Mouse (Mus musculus) CH12.LX (cell line): ENCODE results near the gene Fndc3a. TPM values are rescaled to one million over a fixed set of nuclear protein-coding genes. Genes with fewer than 3 reads are reported as not detected.

ENCODE experiments used
- DNase-seq: peaks from one replicate; pipeline ENCODE4 v3.0.0-alpha.2; 2013; ENCODE audit errors: extremely low read depth
- H3K27ac ChIP-seq: 2 replicates; pipeline ENCODE4 v1.5.1; 2012; ENCODE audit warnings: low read depth, mild to moderate bottlenecking, control low read depth, moderate library complexity; ENCODE audit not compliant: insufficient read depth
- H3K27me3 ChIP-seq: replicated peaks from 2 replicates; pipeline ENCODE3; 2012; ENCODE audit warnings: inconsistent platforms
- H3K36me3 ChIP-seq, 2 experiments: replicated peaks in 1 of 2; 2 replicates each; pipeline versions ENCODE3 to v1.6.1; 2012; ENCODE audit warnings: inconsistent platforms in 1 of 2, low read length in 1 of 2, mild to moderate bottlenecking in 1 of 2, mixed read lengths in 1 of 2, moderate library complexity in 1 of 2; ENCODE audit not compliant: control insufficient read depth in 1 of 2, insufficient read depth in 1 of 2
- H3K4me1 ChIP-seq, 2 experiments: 2 replicates each; pipeline ENCODE4 v1.6.1; 2012; ENCODE audit warnings: inconsistent platforms in 1 of 2, moderate library complexity in 1 of 2; ENCODE audit not compliant: insufficient read depth in 2 of 2, control insufficient read depth in 1 of 2
- H3K4me2 ChIP-seq: 2 replicates; pipeline ENCODE4 v1.6.1; 2012; ENCODE audit warnings: low read depth, mild to moderate bottlenecking, control low read depth; ENCODE audit not compliant: poor library complexity, insufficient read depth, severe bottlenecking
- H3K4me3 ChIP-seq, 3 experiments: fragments of 150-350 bp in 1 of 3; sonication (generic) in 1 of 3; replicated peaks in 1 of 3; 2 replicates each; pipeline versions ENCODE3 to v1.5.1; 2011 to 2012; ENCODE audit warnings: low read depth in 2 of 3, low read length in 2 of 3, mild to moderate bottlenecking in 2 of 3, moderate library complexity in 2 of 3, control low read depth in 1 of 3, improper control_type of control experiment in 1 of 3, inconsistent platforms in 1 of 3, mixed read lengths in 1 of 3; ENCODE audit not compliant: poor library complexity in 1 of 3
- H3K79me2 ChIP-seq: replicated peaks from 2 replicates; pipeline ENCODE4 v1.6.1; 2012; ENCODE audit warnings: mild to moderate bottlenecking, moderate library complexity; ENCODE audit not compliant: control insufficient read depth, poor library complexity, insufficient read depth, severe bottlenecking; ENCODE audit errors: extremely low read depth
- H3K9ac ChIP-seq: 2 replicates; pipeline ENCODE4 v1.6.1; 2012; ENCODE audit warnings: low read depth, mild to moderate bottlenecking, control low read depth, moderate library complexity; ENCODE audit not compliant: insufficient read depth
- H3K9me3 ChIP-seq: replicated peaks from 2 replicates; pipeline ENCODE3; 2012; ENCODE audit warnings: low read length, inconsistent platforms, mixed read lengths
- CHD2 ChIP-seq: IDR thresholded peaks from 2 replicates; pipeline ENCODE4 v1.6.1; 2011; ENCODE audit warnings: low read length, improper control_type of control experiment
- CTCF ChIP-seq, 2 experiments: IDR thresholded peaks in 1 of 2; conservative IDR thresholded peaks in 1 of 2; 2 replicates each; pipeline ENCODE4 v1.5.1; 2011 to 2012; ENCODE audit warnings: low read depth in 2 of 2, low read length in 2 of 2, improper control_type of control experiment in 1 of 2, inconsistent platforms in 1 of 2, mild to moderate bottlenecking in 1 of 2, moderate library complexity in 1 of 2
- E2F4 ChIP-seq: IDR thresholded peaks from 2 replicates; pipeline ENCODE4 v1.6.1; 2011; ENCODE audit warnings: low read depth, low read length, improper control_type of control experiment; ENCODE audit not compliant: insufficient replicate concordance
- EP300 ChIP-seq: IDR thresholded peaks from 2 replicates; pipeline ENCODE4 v1.6.1; 2011; ENCODE audit warnings: low read length, improper control_type of control experiment
- GABPA ChIP-seq: IDR thresholded peaks from 2 replicates; pipeline ENCODE4 v1.6.1; 2012; ENCODE audit warnings: low read depth, low read length, improper control_type of control experiment, inconsistent platforms; ENCODE audit not compliant: insufficient replicate concordance
- IRF4 ChIP-seq: IDR thresholded peaks from 2 replicates; pipeline ENCODE4 v1.6.1; 2014; ENCODE audit warnings: low read depth, mild to moderate bottlenecking, inconsistent platforms, low read length, improper control_type of control experiment
- JUN ChIP-seq: IDR thresholded peaks from 2 replicates; pipeline ENCODE4 v1.6.1; 2011; ENCODE audit warnings: low read depth, mild to moderate bottlenecking, low read length, improper control_type of control experiment, moderate library complexity; ENCODE audit not compliant: insufficient read depth
- MAFK ChIP-seq: IDR thresholded peaks from 2 replicates; pipeline ENCODE4 v1.6.1; 2011; ENCODE audit warnings: low read length, improper control_type of control experiment; ENCODE audit not compliant: insufficient replicate concordance
- MAZ ChIP-seq: IDR thresholded peaks from 2 replicates; pipeline ENCODE4 v1.6.1; 2012; ENCODE audit warnings: low read depth, mild to moderate bottlenecking, inconsistent platforms, low read length, improper control_type of control experiment, moderate library complexity
- MEF2A ChIP-seq: IDR thresholded peaks from 2 replicates; pipeline ENCODE4 v1.6.1; 2014; ENCODE audit warnings: low read depth, mild to moderate bottlenecking, inconsistent platforms, low read length, improper control_type of control experiment, borderline replicate concordance
- MYC ChIP-seq: IDR thresholded peaks from 2 replicates; pipeline ENCODE4 v1.6.1; 2011; ENCODE audit warnings: low read depth, mild to moderate bottlenecking, improper control_type of control experiment, low read length
- NELFE ChIP-seq: IDR thresholded peaks from 2 replicates; pipeline ENCODE4 v1.6.1; 2011; ENCODE audit warnings: low read depth, low read length, improper control_type of control experiment
- POLR2AphosphoS2 ChIP-seq: IDR thresholded peaks from 2 replicates; pipeline ENCODE4 v1.6.1; 2011; ENCODE audit warnings: low read depth, low read length, improper control_type of control experiment
- TCF12 ChIP-seq: IDR thresholded peaks from 2 replicates; pipeline ENCODE4 v1.6.1; 2014; ENCODE audit warnings: low read depth, mild to moderate bottlenecking, inconsistent platforms, low read length, improper control_type of control experiment
- USF2 ChIP-seq: conservative IDR thresholded peaks from 2 replicates; pipeline ENCODE4 v1.6.1; 2011; ENCODE audit warnings: low read depth, low read length, improper control_type of control experiment
- ZC3H11A ChIP-seq: IDR thresholded peaks from 2 replicates; pipeline ENCODE4 v1.6.1; 2012; ENCODE audit warnings: low read depth, mild to moderate bottlenecking, inconsistent platforms, low read length, improper control_type of control experiment
- ZKSCAN1 ChIP-seq: IDR thresholded peaks from 2 replicates; pipeline ENCODE4 v1.6.1; 2012; ENCODE audit warnings: low read depth, inconsistent platforms, low read length, improper control_type of control experiment, borderline replicate concordance
- ZNF384 ChIP-seq: IDR thresholded peaks from 2 replicates; pipeline ENCODE4 v1.6.1; 2012; ENCODE audit warnings: low read depth, low read length, improper control_type of control experiment, inconsistent platforms
- dilution Hi-C: fragments of 300-500 bp; cut with MboI; formaldehyde crosslinking; loops from 2 replicates; pipeline ENCODE4 v1.14.3; 2020; ENCODE audit warnings: low sequenced_read_pairs; ENCODE audit not compliant: extremely low pct_unique_long_range_greater_than_20kb, extremely low pct_ligation_motif_present
- in situ Hi-C: fragments of 300-500 bp; cut with MboI; formaldehyde crosslinking; loops from 3 replicates; pipeline ENCODE4 v1.14.3; 2019; ENCODE audit warnings: low sequenced_read_pairs, low pct_ligation_motif_present, low pct_unique_long_range_greater_than_20kb, mixed read lengths
- polyA plus RNA-seq: library from polyadenylated mRNA; unstranded; fragments of >175 nt; gene quantifications from 2 replicates; pipeline ENCODE4 v1.2.1, GENCODE M21; 2012; ENCODE audit warnings: low read depth; ENCODE audit not compliant: insufficient read length
- total RNA-seq, 2 experiments: library from RNA; depleted of rRNA; stranded (reverse); fragments of 300-350 nt in 1 of 2; fragments of >200 nt in 1 of 2; gene quantifications; 2 replicates each; pipeline ENCODE4 v1.2.3; 2012 to 2014

Fndc3a gene
- total and polyA plus RNA-seq, 3 experiments, result 35.4 to 48.6 (median 40.0) TPM

- TF ChIP-seq EP300, result peak; percentile 69
- no peak for TF ChIP-seq GABPA
- no peaks in the 10 kb centered on the region for H3K9me3 ChIP-seq
- H3K4me2 ChIP-seq, result no peak overlapping the region; the same call in 1 of the 2 replicates
- in situ Hi-C loops (no loop called here), dilution Hi-C loops (no loop called here)
- no peak overlapping the region for H3K27ac ChIP-seq
- peaks cover 15 to 48% of the 10 kb centered on the region in 2 experiments for H3K4me1 ChIP-seq
- H3K9ac ChIP-seq, result no peak overlapping the region
- no peaks in the 10 kb centered on the region for H3K36me3 ChIP-seq
- H3K27me3 ChIP-seq, result no peaks in the 10 kb centered on the region
- peak; percentile 25 for DNase-seq
- H3K79me2 ChIP-seq, result no peaks in the 10 kb centered on the region
- H3K4me3 ChIP-seq, result no peak overlapping the region
Observed at GRCm38 (mm10) chr14:72740336-72740735, 30.5 kb upstream of the Fndc3a start.

- Histone ChIP-seq H3K79me2 (no peaks in the 10 kb centered on the region), H3K9ac (no peak overlapping the region), H3K4me3 (no peak overlapping the region), H3K36me3 (no peaks in the 10 kb centered on the region), H3K4me1 (peaks cover 15 to 48% of the 10 kb centered on the region in 2 experiments), H3K27me3 (no peaks in the 10 kb centered on the region), H3K4me2 (no peak overlapping the region), H3K27ac (no peak overlapping the region), H3K9me3 (no peaks in the 10 kb centered on the region)
- TF ChIP-seq CHD2 (no peak), JUN (no peak), ZNF384 (no peak), MYC (no peak), GABPA (no peak)
- in situ Hi-C loops, result no loop called here
- no peak for DNase-seq
- dilution Hi-C loops, result no loop called here
Observed at GRCm38 (mm10) chr14:72739484-72740208, 29.8 kb upstream of the Fndc3a start.

DNA sequence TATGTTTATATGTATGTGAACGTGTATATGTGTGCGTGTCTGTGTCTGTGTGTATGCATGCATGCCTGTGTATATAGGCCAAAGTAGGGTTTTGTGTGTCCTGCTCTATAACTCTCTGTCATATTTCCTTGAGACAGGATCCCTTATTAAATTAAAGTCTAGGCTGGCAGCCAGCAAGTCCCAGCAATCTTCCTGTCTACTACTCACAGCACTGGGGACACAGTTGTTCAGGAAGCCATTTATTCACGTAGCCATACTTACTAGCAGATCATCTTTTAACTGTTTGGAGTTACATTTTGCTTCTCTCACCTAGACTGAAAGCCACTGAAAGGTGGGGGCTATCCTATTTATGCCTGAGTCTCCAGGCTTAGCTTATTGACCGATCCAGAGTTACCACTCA, 29.0 kb upstream of the Fndc3a start:
- in situ Hi-C loops, result no loop called here
- Histone ChIP-seq H3K36me3 (no peaks in the 10 kb centered on the region), H3K9me3 (no peaks in the 10 kb centered on the region), H3K4me2 (no peak overlapping the region), H3K27me3 (no peaks in the 10 kb centered on the region), H3K27ac (no peak overlapping the region), H3K9ac (no peak overlapping the region), H3K4me1 (peaks cover 15 to 48% of the 10 kb centered on the region in 2 experiments), H3K79me2 (no peaks in the 10 kb centered on the region), H3K4me3 (no peak overlapping the region)
- TF ChIP-seq CTCF (conservative IDR thresholded peaks at IDR 0.05 in 1 of 2, IDR thresholded peaks at IDR 0.05 in 1 of 2; ENCODE audit: low read depth in 2 of 2, low read length in 2 of 2) (no peak), MYC (no peak), E2F4 (no peak), ZKSCAN1 (no peak), NELFE (no peak), JUN (no peak), ZC3H11A (no peak), MEF2A (no peak), IRF4 (no peak), USF2 (no peak), MAFK (no peak), MAZ (no peak), TCF12 (no peak), POLR2AphosphoS2 (no peak)
- dilution Hi-C loops, result no loop called here
- DNase-seq, result no peak
